Mouse (Mus musculus) megakaryocyte, embryonic 14.5 days (primary cell): Measurements from ENCODE around the gene Pigl. TPM values are rescaled to one million over a fixed set of nuclear protein-coding genes. Genes with fewer than 3 reads are reported as not detected.

Experiments
- H3K27me3 ChIP-seq: replicated peaks from 2 replicates; pipeline ENCODE3; 2012; ENCODE audit warnings: inconsistent platforms
- H3K36me3 ChIP-seq: replicated peaks from 2 replicates; pipeline ENCODE3; 2012; ENCODE audit warnings: low read length, inconsistent platforms, mixed read lengths
- H3K4me1 ChIP-seq: 2 replicates; pipeline ENCODE4 v1.6.1; 2012; ENCODE audit warnings: inconsistent platforms
- H3K4me3 ChIP-seq: replicated peaks from 2 replicates; pipeline ENCODE3; 2012; ENCODE audit warnings: moderate library complexity, mild to moderate bottlenecking, inconsistent platforms
- H3K9me3 ChIP-seq: 2 replicates; pipeline ENCODE4 v1.6.1; 2012; ENCODE audit warnings: inconsistent platforms
- FLI1 ChIP-seq: IDR thresholded peaks from 2 replicates; pipeline ENCODE4 v1.6.1; 2012; ENCODE audit warnings: low read length, inconsistent platforms, mixed read lengths
- GATA1 ChIP-seq: IDR thresholded peaks from 3 replicates; pipeline ENCODE4 v1.6.1; 2012; ENCODE audit warnings: mixed read lengths, low read length, inconsistent platforms, borderline replicate concordance
- polyA plus RNA-seq: library from polyadenylated mRNA; stranded (reverse); fragments of >175 nt; gene quantifications from 2 replicates; pipeline ENCODE4 v1.2.3, GENCODE M21; 2012; ENCODE audit warnings: low replicate concordance; ENCODE audit not compliant: insufficient read depth

Gene Pigl
- polyA plus RNA-seq, 1 experiment, result 7.5 TPM

DNA sequence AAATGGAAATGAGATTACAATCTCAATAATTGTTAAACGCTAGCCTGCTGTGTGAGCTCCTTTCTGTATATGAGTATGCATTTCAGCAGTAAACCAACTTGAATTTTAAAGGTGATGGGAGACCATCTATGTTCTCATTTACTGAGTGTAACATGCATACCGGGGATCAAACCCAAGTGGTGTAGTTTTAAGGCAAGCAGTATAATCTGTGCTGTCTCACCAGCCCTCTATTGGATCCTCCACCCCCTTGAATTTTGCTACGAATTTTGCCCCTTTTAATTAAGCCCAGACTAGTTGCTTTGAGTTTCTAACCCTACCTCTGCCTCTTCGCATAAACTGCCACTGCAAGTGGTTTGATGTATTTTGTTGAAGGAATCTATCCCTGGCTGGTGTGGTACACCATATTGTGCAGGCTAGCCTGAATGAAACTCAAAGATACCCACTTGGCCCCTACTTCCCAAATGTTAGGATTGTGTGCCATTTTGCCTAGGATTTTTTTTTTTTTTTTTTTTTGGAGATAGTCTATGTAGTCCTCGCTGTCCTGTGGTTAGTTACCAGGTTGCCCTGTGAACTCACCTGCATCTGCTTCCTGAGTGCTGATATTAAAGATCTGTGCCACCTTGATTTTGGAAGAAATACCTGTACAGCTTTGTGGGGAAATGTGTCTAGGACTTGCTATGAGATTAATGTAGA is 96.0 kb downstream of the Pigl start:
- H3K9me3 ChIP-seq, result no peaks in the 10 kb centered on the region
- no peaks in the 10 kb centered on the region for H3K27me3 ChIP-seq
- H3K36me3 ChIP-seq, result peaks cover 25% of the 10 kb centered on the region
- H3K4me1 ChIP-seq, result peaks cover 50% of the 10 kb centered on the region
- no peak for TF ChIP-seq FLI1
- TF ChIP-seq GATA1, result no peak
- peak overlapping the region; percentile 90 for H3K4me3 ChIP-seq

GRCm38 (mm10) chr11:62554934-62555517 is 96.8 kb downstream of the Pigl start:
- Histone ChIP-seq H3K36me3 (peaks cover 25% of the 10 kb centered on the region), H3K4me3 (peak overlapping the region; percentile 90), H3K9me3 (no peaks in the 10 kb centered on the region), H3K4me1 (peaks cover 51% of the 10 kb centered on the region), H3K27me3 (no peaks in the 10 kb centered on the region)
- TF ChIP-seq FLI1 (no peak), GATA1 (no peak)

- Histone ChIP-seq H3K4me3 (no peak overlapping the region), H3K27me3 (no peaks in the 10 kb centered on the region)
- TF ChIP-seq GATA1, result no peak
- TF ChIP-seq FLI1, result no peak
These were observed 97.7 kb downstream of the Pigl start for GRCm38 (mm10) chr11:62555896-62556412.

DNA sequence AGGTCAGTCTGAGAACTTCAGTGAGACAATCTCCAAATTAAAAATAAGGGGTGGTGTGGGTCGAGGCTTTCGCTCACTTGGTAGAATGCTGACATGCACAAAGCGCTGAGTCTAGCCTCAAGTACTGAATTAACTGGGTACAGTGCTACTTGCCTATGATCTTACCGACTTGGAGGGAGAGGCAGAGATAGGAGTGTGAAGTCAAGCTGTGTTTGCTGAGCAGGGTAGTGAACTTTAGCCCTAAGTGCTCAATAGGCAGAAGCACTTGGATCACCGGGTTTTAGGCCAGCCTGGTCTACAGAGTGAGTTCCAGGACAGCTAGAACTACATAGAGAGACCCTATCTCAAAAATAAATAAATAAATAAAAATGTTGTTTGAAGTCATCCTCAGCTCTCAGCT is 98.9 kb downstream of the Pigl start:
- Histone ChIP-seq H3K4me3 (no peak overlapping the region), H3K9me3 (peaks cover 4% of the 10 kb centered on the region), H3K36me3 (peaks cover 28% of the 10 kb centered on the region), H3K4me1 (peaks cover 56% of the 10 kb centered on the region), H3K27me3 (no peaks in the 10 kb centered on the region)
- no peak for TF ChIP-seq FLI1
- TF ChIP-seq GATA1, result no peak

More at GRCm38 (mm10) chr11:62555896-62556412, 97.7 kb downstream of the Pigl start:
- Histone ChIP-seq H3K36me3 (peaks cover 28% of the 10 kb centered on the region), H3K4me1 (peaks cover 56% of the 10 kb centered on the region), H3K9me3 (peaks cover 4% of the 10 kb centered on the region)

- Histone ChIP-seq H3K4me1 (peaks cover 57% of the 10 kb centered on the region), H3K27me3 (no peaks in the 10 kb centered on the region), H3K36me3 (peaks cover 26% of the 10 kb centered on the region), H3K9me3 (peaks cover 4% of the 10 kb centered on the region), H3K4me3 (no peak overlapping the region)
- TF ChIP-seq FLI1 (no peak), GATA1 (no peak)
These were observed 99.9 kb downstream of the Pigl start for GRCm38 (mm10) chr11:62558152-62558551.

DNA sequence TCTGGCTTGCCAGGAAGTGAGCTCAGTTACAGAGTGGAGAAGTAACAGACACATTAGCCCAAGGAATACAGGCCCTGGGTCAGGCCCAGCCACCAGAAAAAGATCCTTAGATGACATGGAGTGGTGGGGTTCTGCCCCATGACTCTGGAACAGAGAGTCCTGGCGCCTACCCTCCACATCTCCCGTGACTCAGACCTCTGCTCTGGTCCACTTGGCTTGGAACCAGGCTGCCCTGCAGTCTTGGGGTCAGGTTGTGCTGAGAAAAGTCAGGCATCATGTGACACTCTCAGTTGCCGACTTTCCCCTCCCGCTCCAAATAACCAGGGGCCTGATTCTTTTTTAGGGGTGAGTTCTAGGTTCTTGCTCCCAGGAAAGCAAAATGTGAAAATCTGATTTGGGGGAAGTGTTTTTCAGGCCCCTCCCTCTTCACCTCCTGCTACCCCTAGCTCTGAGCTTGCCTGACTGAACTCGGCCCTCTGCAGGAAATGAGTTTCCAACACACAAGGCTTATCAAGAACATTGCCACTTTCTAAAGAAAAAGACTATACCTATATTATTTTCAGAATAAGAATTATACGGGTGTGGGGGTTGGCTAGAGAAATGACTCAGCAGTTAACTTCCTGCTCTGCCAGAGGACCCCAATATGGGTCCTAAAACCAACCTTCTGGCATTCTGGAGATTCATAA is 100.8 kb downstream of the Pigl start:
- Histone ChIP-seq H3K4me1 (peaks cover 54% of the 10 kb centered on the region), H3K27me3 (no peaks in the 10 kb centered on the region), H3K9me3 (peaks cover 4% of the 10 kb centered on the region), H3K4me3 (peak overlapping the region; percentile 0), H3K36me3 (peaks cover 17% of the 10 kb centered on the region)
- TF ChIP-seq FLI1 (no peak), GATA1 (no peak)

- peaks cover 44% of the 10 kb centered on the region for H3K4me1 ChIP-seq
- peaks cover 4% of the 10 kb centered on the region for H3K9me3 ChIP-seq
- peak overlapping the region; percentile 77 for H3K4me3 ChIP-seq
- H3K36me3 ChIP-seq, result peaks cover 3% of the 10 kb centered on the region
- no peak for TF ChIP-seq GATA1
- TF ChIP-seq FLI1, result no peak
- no peaks in the 10 kb centered on the region for H3K27me3 ChIP-seq
These were observed 102.3 kb downstream of the Pigl start for GRCm38 (mm10) chr11:62560463-62561016.

GRCm38 (mm10) chr11:62563590-62563989 is 105.3 kb downstream of the Pigl start:
- Histone ChIP-seq H3K27me3 (peaks cover 3% of the 10 kb centered on the region), H3K9me3 (peaks cover 4% of the 10 kb centered on the region), H3K36me3 (peaks cover 3% of the 10 kb centered on the region), H3K4me3 (no peak overlapping the region), H3K4me1 (peaks cover 55% of the 10 kb centered on the region)
- TF ChIP-seq GATA1 (no peak), FLI1 (no peak)

Other genes starting within 250 kb of the Pigl start
- gene Adora2b, start 209.5 kb upstream of the Pigl start, polyA plus RNA-seq, result 4.6 and 10.6 TPM in 2 replicates
- 11.6 TPM in 1 of 2 replicates, not detected in the other for gene Zswim7, start 177.1 kb upstream of the Pigl start, polyA plus RNA-seq
- gene Ttc19, start 177.0 kb upstream of the Pigl start, polyA plus RNA-seq, result 1.8 and 2.7 TPM in 2 replicates
- gene Ncor1, start 81 bp downstream of the Pigl start, polyA plus RNA-seq, result 86.7 and 160 TPM in 2 replicates
- 10.8 and 13.9 TPM in 2 replicates for gene Cenpv, start 80.8 kb downstream of the Pigl start, polyA plus RNA-seq
- gene Ubb, start 92.7 kb downstream of the Pigl start, polyA plus RNA-seq, result 1,084 and 1,175 TPM in 2 replicates
- 11.2 and 11.9 TPM in 2 replicates for gene Trpv2, start 116.0 kb downstream of the Pigl start, polyA plus RNA-seq
- 4.6 and 8.6 TPM in 2 replicates for gene Lrrc75a, start 190.1 kb downstream of the Pigl start, polyA plus RNA-seq
- 19.9 and 26.5 TPM in 2 replicates for gene Mmgt2, start 190.2 kb downstream of the Pigl start, polyA plus RNA-seq